ENCODE assay signal across 9 mouse cellular contexts in genomic region chr7:105515178-105515577, GRCm38 (mm10). TPM values are rescaled to one million over a fixed set of nuclear protein-coding genes. Genes with fewer than 3 reads are reported as not detected.
A peak's percentile ranks its signal among the peaks of the same experiment; 100 is the strongest.
DNase-seq lines count a peak whose midpoint lies in the region; ATAC-seq and TF ChIP-seq lines count a peak whose summit lies in the region.
"Had no signal": no experiment of that assay in that cellular context is flagged by ENCODE, and none has a peak within 500 bp of the region (broad histone marks: within the 10 kb centered on the region; RNA-seq: fewer than 3 reads in every experiment).

No protein-coding gene starts in this region.

- no peak overlapping the region for H3K4me2 ChIP-seq in liver, embryonic 14.5 days (ENCODE audit: low read depth)
- no peak overlapping the region for H3K4me2 ChIP-seq in neural tube, embryonic 13.5 days
- H3K4me2 ChIP-seq: heart, embryonic 13.5 days had no signal

- ATAC-seq in liver, embryonic 14.5 days (ENCODE audit: insufficient read depth) = no peak
- ATAC-seq in neural tube, embryonic 13.5 days (ENCODE audit: low read depth) = peak; percentile 67

- H3K4me1 ChIP-seq in liver, embryonic 14.5 days (replicated peaks; ENCODE audit: control insufficient read depth in 2 of 2, insufficient read depth in 2 of 2, low read length in 1 of 2) = no peaks in the 10 kb centered on the region
- peaks cover 18% of the 10 kb centered on the region for H3K4me1 ChIP-seq in neural tube, embryonic 13.5 days (replicated peaks)

- no peaks in the 10 kb centered on the region for H3K36me3 ChIP-seq in liver, embryonic 14.5 days (replicated peaks; ENCODE audit: control insufficient read depth, insufficient read depth, low read depth)
- H3K36me3 ChIP-seq in neural tube, embryonic 13.5 days = no peaks in the 10 kb centered on the region
- H3K36me3 ChIP-seq: heart, embryonic 13.5 days had no signal

- H3K27me3 ChIP-seq in liver, embryonic 14.5 days (ENCODE audit: control insufficient read depth, insufficient read depth, low read length) = no peaks in the 10 kb centered on the region
- H3K27me3 ChIP-seq in neural tube, embryonic 13.5 days = no peaks in the 10 kb centered on the region
- H3K27me3 ChIP-seq: heart, embryonic 13.5 days had no signal

- peak; percentile 92 for TF ChIP-seq CTCF in liver, embryonic 14.5 days (IDR thresholded peaks at IDR 0.05; ENCODE audit: low read depth)

- 4% methylated on average over 5 of the region's 5 CpGs for WGBS in liver, embryonic 14.5 days (ENCODE audit: insufficient replicate concordance)
- WGBS in neural tube, embryonic 13.5 days = 12% methylated on average over 5 of the region's 5 CpGs

- H3K9me3 ChIP-seq in liver, embryonic 14.5 days (ENCODE audit: control insufficient read depth, low read length) = no peaks in the 10 kb centered on the region
- no peaks in the 10 kb centered on the region for H3K9me3 ChIP-seq in neural tube, embryonic 13.5 days
- H3K9me3 ChIP-seq: heart, embryonic 13.5 days had no signal

- DNase-seq in 3T3-L1 (ENCODE audit: low read depth, low spot score) = peak; percentile 50
- DNase-seq in MN1 (ENCODE audit: low spot score) = peak; percentile 53
- DNase-seq in cerebellum, adult 9-11 months = peak; percentile 40
- DNase-seq in gastrocnemius, postnatal 10 days = peak; percentile 59
- DNase-seq in kidney, adult 8-10 months = peak; percentile 45 to 68
- peak; percentile 1 to 13 (median 4) for DNase-seq in liver, embryonic 14.5 days (ENCODE audit: low read depth in 3 of 3, low spot score in 3 of 3)
- DNase-seq in thymus, postnatal 0 days (ENCODE audit: low spot score) = peak; percentile 54

- no peak overlapping the region for H3K27ac ChIP-seq in liver, embryonic 14.5 days
- H3K27ac ChIP-seq in neural tube, embryonic 13.5 days (replicated peaks) = no peak overlapping the region
- H3K27ac ChIP-seq: heart, embryonic 13.5 days had no signal

- TF ChIP-seq EP300 in liver, embryonic 14.5 days (IDR thresholded peaks at IDR 0.05; ENCODE audit: low read depth) = no peak

- H3K4me3 ChIP-seq in liver, embryonic 14.5 days (ENCODE audit: insufficient read depth in 1 of 2, low read depth in 2 of 2, low read length in 2 of 2) = no peak overlapping the region
- no peak overlapping the region for H3K4me3 ChIP-seq in neural tube, embryonic 13.5 days
- H3K4me3 ChIP-seq: heart, embryonic 13.5 days had no signal

- no peak overlapping the region for H3K9ac ChIP-seq in liver, embryonic 14.5 days (replicated peaks)
- no peak overlapping the region for H3K9ac ChIP-seq in neural tube, embryonic 13.5 days
- H3K9ac ChIP-seq: heart, embryonic 13.5 days had no signal

RNA-seq across cellular contexts. Expression of gene Cavin3, which starts 33.1 kb away (rescaled TPM):
- 10 to 100 TPM; 37.4 to 43.2 TPM for total RNA-seq in gastrocnemius, postnatal 10 days (2021)
- 2.3 and 2.6 TPM in 2 replicates for polyA plus RNA-seq in liver, embryonic 14.5 days (2012; rRNA removed)
- polyA plus RNA-seq in liver, embryonic 14.5 days (2014; fragmentation: Nextera tagmentation; extraction: Ambion mirVana) = 4.1 and 4.7 TPM in 2 replicates
- 30.8 and 31.6 TPM in 2 replicates for polyA plus RNA-seq in neural tube, embryonic 13.5 days (2015; fragmentation: Nextera tagmentation; extraction: Ambion mirVana)
- 14.0 and 15.1 TPM in 2 replicates for polyA plus RNA-seq in thymus, postnatal 0 days (2015; fragmentation: Nextera tagmentation; extraction: Ambion mirVana)

RNA-seq across cellular contexts. Expression of gene Smpd1, which starts 39.0 kb away (rescaled TPM):
- 10 to 100 TPM; 42.9 to 44.0 TPM for total RNA-seq in gastrocnemius, postnatal 10 days (2021)
- 9.3 and 11.5 TPM in 2 replicates for polyA plus RNA-seq in liver, embryonic 14.5 days (2012; rRNA removed)
- 22.3 and 25.2 TPM in 2 replicates for polyA plus RNA-seq in liver, embryonic 14.5 days (2014; fragmentation: Nextera tagmentation; extraction: Ambion mirVana)
- polyA plus RNA-seq in neural tube, embryonic 13.5 days (2015; fragmentation: Nextera tagmentation; extraction: Ambion mirVana) = 62.0 and 71.4 TPM in 2 replicates
- polyA plus RNA-seq in thymus, postnatal 0 days (2015; fragmentation: Nextera tagmentation; extraction: Ambion mirVana) = 24.3 and 25.6 TPM in 2 replicates

Comparison
In these comparisons a context has a peak if more than half of its experiments do, and no peak if none do; other contexts are left out.
1. DNase-seq: peak in every context shown above with its lines; median percentile 59 in gastrocnemius, postnatal 10 days; 56 in kidney, adult 8-10 months; 54 in thymus, postnatal 0 days; 53 in MN1; 50 in 3T3-L1; 40 in cerebellum, adult 9-11 months; 4 in liver, embryonic 14.5 days.